Mouse (Mus musculus): ENCODE data around the gene Nectin2.

- no peak for TF ChIP-seq POLR2A (IDR thresholded peaks at IDR 0.05; ENCODE audit: borderline replicate concordance, low read depth, low read length)
- TF ChIP-seq CTCF (IDR thresholded peaks at IDR 0.05; ENCODE audit: low read depth, low read length) = no peak
These were observed 66.5 kb downstream of the Nectin2 start for GRCm38 (mm10) chr7:19683771-19684201.
